Mouse (Mus musculus): Measurements from ENCODE around the gene Olfr212. TPM values are rescaled to one million over a fixed set of nuclear protein-coding genes. Genes with fewer than 3 reads are reported as not detected.
"Not testable (repeated sequence)": the region's sequence is repeated elsewhere in the genome, so short reads cannot be mapped to it uniquely, and the experiment has no call there.

Olfr212 gene
- polyA plus RNA-seq, 1 experiment from 2014 or later, result 0.07 TPM

GRCm38 (mm10) chr6:116486833-116487232 is 19.5 kb upstream of the Olfr212 start:
- Histone ChIP-seq H3K27me3 (replicated peaks; ENCODE audit: insufficient read depth, low read length) (no peaks in the 10 kb centered on the region), H3K36me3 (ENCODE audit: insufficient read depth, low read length) (no peaks in the 10 kb centered on the region), H3K4me1 (ENCODE audit: insufficient read depth, low read depth, low read length) (no peaks in the 10 kb centered on the region), H3K27ac (ENCODE audit: low read length) (no peak overlapping the region), H3K9me3 (ENCODE audit: low read length) (no peaks in the 10 kb centered on the region), H3K9ac (replicated peaks; ENCODE audit: low read depth) (no peak overlapping the region), H3K4me2 (replicated peaks; ENCODE audit: low read depth, low read length) (no peak overlapping the region), H3K4me3 (ENCODE audit: low read depth, low read length) (no peak overlapping the region)
- WGBS, result 39% methylated on average over 1 of the region's 1 CpGs
- TF ChIP-seq EP300 (IDR thresholded peaks at IDR 0.05), result no peak
- TF ChIP-seq CTCF (IDR thresholded peaks at IDR 0.05), result no peak
- DNase-seq (ENCODE audit: low spot score) (no peak), ATAC-seq (no peak)

GRCm38 (mm10) chr6:116488791-116489190 is 17.5 kb upstream of the Olfr212 start, which contains the start of gene Olfr211:
Olfr211 (plus strand) TSS chr6:116489091.
- 66% methylated on average over 4 of the region's 4 CpGs for WGBS
- H3K9me3 ChIP-seq (ENCODE audit: low read length), result no peaks in the 10 kb centered on the region
- no peaks in the 10 kb centered on the region for H3K36me3 ChIP-seq (ENCODE audit: insufficient read depth, low read length)
- H3K4me2 ChIP-seq (replicated peaks; ENCODE audit: low read depth, low read length), result no peak within 1 kb of the TSS
- no peak within 1 kb of the TSS for H3K27ac ChIP-seq (ENCODE audit: low read length)
- H3K4me3 ChIP-seq (ENCODE audit: low read depth, low read length), result no peak within 1 kb of the TSS
- no peak for DNase-seq (ENCODE audit: low spot score)
- H3K9ac ChIP-seq (replicated peaks; ENCODE audit: low read depth), result no peak within 1 kb of the TSS
- TF ChIP-seq CTCF (IDR thresholded peaks at IDR 0.05) (no peak), EP300 (IDR thresholded peaks at IDR 0.05) (no peak)
- ATAC-seq, result no peak
- no peaks in the 10 kb centered on the region for H3K27me3 ChIP-seq (replicated peaks; ENCODE audit: insufficient read depth, low read length)
- H3K4me1 ChIP-seq (ENCODE audit: insufficient read depth, low read depth, low read length), result no peaks in the 10 kb centered on the region

DNA sequence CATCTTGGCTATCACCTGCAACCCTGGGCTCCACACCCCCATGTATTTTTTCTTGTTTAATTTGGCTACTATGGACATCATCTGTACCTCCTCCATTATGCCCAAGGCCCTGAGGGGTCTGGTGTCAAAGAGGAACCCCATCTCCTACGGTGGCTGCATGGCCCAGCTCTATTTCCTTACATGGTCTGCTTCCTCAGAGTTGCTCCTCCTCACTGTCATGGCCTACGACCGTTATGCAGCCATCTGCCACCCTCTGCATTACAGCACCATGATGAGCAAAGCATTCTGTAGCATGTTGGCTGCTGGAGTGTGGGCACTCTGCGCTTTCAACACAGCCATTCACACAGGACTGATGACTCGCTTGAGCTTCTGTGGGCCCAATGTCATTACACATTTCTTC is 12.6 kb upstream of the Olfr212 start:
- no peak overlapping the region for H3K9ac ChIP-seq (replicated peaks; ENCODE audit: low read depth)
- ATAC-seq (no peak), DNase-seq (ENCODE audit: low spot score) (no peak)
- no peak overlapping the region for H3K27ac ChIP-seq (ENCODE audit: low read length)
- 78% methylated on average over 5 of the region's 5 CpGs for WGBS
- no peak overlapping the region for H3K4me3 ChIP-seq (ENCODE audit: low read depth, low read length)
- H3K4me1 ChIP-seq (ENCODE audit: insufficient read depth, low read depth, low read length), result no peaks in the 10 kb centered on the region
- H3K36me3 ChIP-seq (ENCODE audit: insufficient read depth, low read length), result no peaks in the 10 kb centered on the region
- no peak for TF ChIP-seq CTCF (IDR thresholded peaks at IDR 0.05)
- TF ChIP-seq EP300 (IDR thresholded peaks at IDR 0.05), result no peak
- no peaks in the 10 kb centered on the region for H3K9me3 ChIP-seq (ENCODE audit: low read length)
- H3K4me2 ChIP-seq (replicated peaks; ENCODE audit: low read depth, low read length), result no peak overlapping the region
- H3K27me3 ChIP-seq (replicated peaks; ENCODE audit: insufficient read depth, low read length), result no peaks in the 10 kb centered on the region

GRCm38 (mm10) chr6:116495960-116496359 is 10.4 kb upstream of the Olfr212 start:
- no peak overlapping the region for H3K9ac ChIP-seq (replicated peaks; ENCODE audit: low read depth)
- no peaks in the 10 kb centered on the region for H3K36me3 ChIP-seq (ENCODE audit: insufficient read depth, low read length)
- DNase-seq (ENCODE audit: low spot score) (no peak), ATAC-seq (no peak)
- no peak overlapping the region for H3K27ac ChIP-seq (ENCODE audit: low read length)
- H3K4me1 ChIP-seq (ENCODE audit: insufficient read depth, low read depth, low read length), result no peaks in the 10 kb centered on the region
- no peak for TF ChIP-seq CTCF (IDR thresholded peaks at IDR 0.05)
- no peak for TF ChIP-seq EP300 (IDR thresholded peaks at IDR 0.05)
- no peak overlapping the region for H3K4me2 ChIP-seq (replicated peaks; ENCODE audit: low read depth, low read length)
- 74% methylated on average over 1 of the region's 1 CpGs for WGBS
- H3K27me3 ChIP-seq (replicated peaks; ENCODE audit: insufficient read depth, low read length), result no peaks in the 10 kb centered on the region
- H3K4me3 ChIP-seq (ENCODE audit: low read depth, low read length), result no peak overlapping the region
- H3K9me3 ChIP-seq (ENCODE audit: low read length), result no peaks in the 10 kb centered on the region

- DNase-seq (ENCODE audit: low spot score), result no peak
- Histone ChIP-seq H3K4me1 (ENCODE audit: insufficient read depth, low read depth, low read length) (no peaks in the 10 kb centered on the region), H3K4me3 (ENCODE audit: low read depth, low read length) (no peak overlapping the region), H3K4me2 (replicated peaks; ENCODE audit: low read depth, low read length) (no peak overlapping the region), H3K27ac (ENCODE audit: low read length) (no peak overlapping the region), H3K36me3 (ENCODE audit: insufficient read depth, low read length) (no peaks in the 10 kb centered on the region), H3K27me3 (replicated peaks; ENCODE audit: insufficient read depth, low read length) (no peaks in the 10 kb centered on the region), H3K9ac (replicated peaks; ENCODE audit: low read depth) (no peak overlapping the region), H3K9me3 (ENCODE audit: low read length) (no peaks in the 10 kb centered on the region)
- ATAC-seq, result no peak
- TF ChIP-seq CTCF (IDR thresholded peaks at IDR 0.05) (no peak), EP300 (IDR thresholded peaks at IDR 0.05) (no peak)
These were observed 8.5 kb downstream of the Olfr212 start for GRCm38 (mm10) chr6:116514832-116515231.

- DNase-seq (ENCODE audit: low spot score) (no peak), ATAC-seq (no peak)
- H3K9me3 ChIP-seq (ENCODE audit: low read length), result no peaks in the 10 kb centered on the region
- H3K27me3 ChIP-seq (replicated peaks; ENCODE audit: insufficient read depth, low read length), result no peaks in the 10 kb centered on the region
- no peak within 1 kb of the TSS for H3K9ac ChIP-seq (replicated peaks; ENCODE audit: low read depth)
- no peak within 1 kb of the TSS for H3K4me2 ChIP-seq (replicated peaks; ENCODE audit: low read depth, low read length)
- 90% methylated on average over 1 of the region's 1 CpGs for WGBS
- TF ChIP-seq EP300 (IDR thresholded peaks at IDR 0.05), result no peak
- no peak for TF ChIP-seq CTCF (IDR thresholded peaks at IDR 0.05)
- no peak within 1 kb of the TSS for H3K27ac ChIP-seq (ENCODE audit: low read length)
- no peaks in the 10 kb centered on the region for H3K36me3 ChIP-seq (ENCODE audit: insufficient read depth, low read length)
- no peaks in the 10 kb centered on the region for H3K4me1 ChIP-seq (ENCODE audit: insufficient read depth, low read depth, low read length)
- no peak within 1 kb of the TSS for H3K4me3 ChIP-seq (ENCODE audit: low read depth, low read length)
These were observed 31.8 kb downstream of the Olfr212 start, which contains the start of gene Olfr213 for GRCm38 (mm10) chr6:116538156-116538555. Olfr213 (plus strand) TSS chr6:116538456.

DNA sequence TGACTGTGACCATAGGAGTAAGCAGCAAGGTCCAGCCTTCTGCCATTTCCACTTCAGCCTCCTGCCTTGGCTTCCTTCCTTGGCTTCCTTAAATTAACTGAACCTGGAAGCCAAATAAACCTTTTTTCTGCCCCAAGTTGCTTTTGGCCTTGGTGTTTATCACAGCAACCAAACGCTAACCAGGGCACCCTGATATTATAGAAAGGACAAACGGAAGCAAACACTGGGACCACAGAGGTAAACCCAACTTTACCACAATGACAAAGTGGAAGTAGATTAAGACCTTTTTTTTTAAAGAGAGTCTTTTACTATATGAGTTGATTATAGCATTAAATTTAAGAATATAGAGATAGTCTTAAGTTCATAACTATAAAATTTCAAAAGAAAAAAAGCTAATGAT is 36.2 kb downstream of the Olfr212 start:
- no peaks in the 10 kb centered on the region for H3K27me3 ChIP-seq (replicated peaks; ENCODE audit: insufficient read depth, low read length)
- H3K4me2 ChIP-seq (replicated peaks; ENCODE audit: low read depth, low read length), result no peak overlapping the region
- no peak overlapping the region for H3K27ac ChIP-seq (ENCODE audit: low read length)
- WGBS, result 78% methylated on average over 2 of the region's 2 CpGs
- no peaks in the 10 kb centered on the region for H3K9me3 ChIP-seq (ENCODE audit: low read length)
- H3K4me3 ChIP-seq (ENCODE audit: low read depth, low read length), result no peak overlapping the region
- DNase-seq (ENCODE audit: low spot score) (no peak), ATAC-seq (no peak)
- TF ChIP-seq EP300 (IDR thresholded peaks at IDR 0.05) (no peak), CTCF (IDR thresholded peaks at IDR 0.05) (no peak)
- no peaks in the 10 kb centered on the region for H3K4me1 ChIP-seq (ENCODE audit: insufficient read depth, low read depth, low read length)
- H3K9ac ChIP-seq (replicated peaks; ENCODE audit: low read depth), result no peak overlapping the region
- H3K36me3 ChIP-seq (ENCODE audit: insufficient read depth, low read length), result no peaks in the 10 kb centered on the region

DNA sequence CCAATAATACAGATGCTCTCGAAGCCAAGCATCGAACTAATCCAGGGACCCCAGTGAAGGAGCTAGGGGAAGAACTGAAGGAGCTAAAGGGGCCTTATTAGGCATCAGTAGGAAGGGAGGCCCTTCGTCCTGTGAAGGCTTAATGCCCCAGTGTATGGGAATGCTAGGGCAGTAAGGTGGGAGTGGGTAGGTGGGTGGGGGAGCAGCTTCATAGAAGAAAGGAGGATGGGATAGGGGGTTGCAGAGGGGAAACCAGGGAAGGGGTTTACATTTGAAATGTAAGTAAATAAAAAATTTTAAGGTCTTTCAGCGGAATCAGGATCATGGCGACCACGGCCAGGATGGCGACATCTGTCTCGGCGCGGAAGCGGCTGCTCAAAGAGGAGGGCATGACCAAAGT is 44.5 kb downstream of the Olfr212 start, which contains the start of gene Gm5580:
Gene Gm5580, plus strand, starts transcription at position 301 of the 400 bp plus-strand sequence.
- not testable (repeated sequence) for H3K4me3 ChIP-seq (ENCODE audit: low read depth, low read length); H3K9ac ChIP-seq (replicated peaks; ENCODE audit: low read depth); H3K36me3 ChIP-seq (ENCODE audit: insufficient read depth, low read length); H3K4me2 ChIP-seq (replicated peaks; ENCODE audit: low read depth, low read length); H3K4me1 ChIP-seq (ENCODE audit: insufficient read depth, low read depth, low read length); ATAC-seq; H3K27ac ChIP-seq (ENCODE audit: low read length); H3K9me3 ChIP-seq (ENCODE audit: low read length); H3K27me3 ChIP-seq (replicated peaks; ENCODE audit: insufficient read depth, low read length); DNase-seq (ENCODE audit: low spot score)
- 92% methylated on average over 11 of the region's 11 CpGs for WGBS
